Mouse (Mus musculus) embryonic facial prominence, embryonic 10.5 days (tissue): ENCODE measurements at regions not wholly inside any gene's neighbourhood (a gene's known extent, or its start where the extent isn't known, plus 50 kb on each side); places are given as distances from the start of the nearest gene placed in this dataset. TPM values are rescaled to one million over a fixed set of nuclear protein-coding genes. Genes with fewer than 3 reads are reported as not detected.

Experiments
- DNase-seq: peaks from one replicate; pipeline ENCODE4 v3.0.0-alpha.2; 2017; ENCODE audit warnings: low spot score
- H3K27ac ChIP-seq: fragments of 300-500 bp; sonication (generic); replicated peaks from 2 replicates; pipeline ENCODE4 v1.5.1; 2016; ENCODE audit warnings: mild to moderate bottlenecking
- H3K27me3 ChIP-seq: fragments of 300-500 bp; sonication (generic); replicated peaks from 2 replicates; pipeline ENCODE4 v1.6.1; 2016; ENCODE audit warnings: low read depth, mild to moderate bottlenecking; ENCODE audit not compliant: poor library complexity, severe bottlenecking
- H3K36me3 ChIP-seq: fragments of 300-500 bp; sonication (generic); replicated peaks from 2 replicates; pipeline ENCODE4 v1.6.1; 2016; ENCODE audit warnings: mild to moderate bottlenecking, moderate library complexity
- H3K4me1 ChIP-seq: fragments of 300-500 bp; sonication (generic); 2 replicates; pipeline ENCODE4 v1.6.1; 2016
- H3K4me3 ChIP-seq: fragments of 300-500 bp; sonication (generic); 2 replicates; pipeline ENCODE4 v1.5.1; 2016; ENCODE audit warnings: mild to moderate bottlenecking, moderate library complexity
- H3K9me3 ChIP-seq: fragments of 300-500 bp; sonication (generic); 2 replicates; pipeline ENCODE4 v1.6.1; 2016; ENCODE audit warnings: mild to moderate bottlenecking
- WGBS: fragments of 180-500 bp; shearing (Covaris S2); methylation state at CpG from one replicate; pipeline ENCODE4 v1.1.7; 2016; 5-methylcytosine and 5-hydroxymethylcytosine counted together
- microRNA-seq: library from miRNA; unstranded; fragments of <30 nt; microRNA quantifications from one replicate; pipeline ENCODE4, GENCODE M21; 2017

DNA sequence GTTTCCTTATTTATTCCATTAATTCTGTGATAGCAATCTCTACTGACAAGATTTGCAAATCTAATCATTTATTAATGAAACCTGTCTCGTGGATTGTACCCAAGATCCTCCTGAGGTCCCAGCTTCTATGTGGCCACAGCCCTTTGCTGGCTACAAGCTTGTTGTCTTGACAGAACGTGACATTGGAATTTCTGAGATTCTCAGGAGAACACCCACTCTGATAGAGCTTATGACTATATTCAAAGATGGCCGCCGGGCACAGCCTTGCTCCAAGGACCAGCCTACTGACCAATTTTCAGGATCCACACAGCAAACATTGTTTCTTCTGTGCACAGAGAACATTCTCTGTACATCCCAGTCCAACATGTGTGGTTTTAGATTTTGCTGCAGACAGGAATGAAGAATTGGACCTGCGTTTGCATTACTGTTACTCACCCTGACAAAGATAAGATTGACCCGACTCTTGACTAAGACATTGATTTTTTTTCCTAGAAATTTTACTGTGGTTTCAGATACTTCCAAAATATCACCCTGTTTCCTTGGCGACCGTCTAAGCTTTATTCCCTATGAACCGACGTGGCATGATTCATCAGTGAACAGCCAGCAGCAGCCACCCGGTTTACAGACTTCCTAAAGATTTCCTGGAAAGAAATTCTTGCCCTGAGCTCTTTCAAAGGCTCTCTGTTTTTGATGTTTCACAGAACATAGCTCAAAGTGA, 65.9 kb upstream of the Klf7 start:
- peaks cover 5% of the 10 kb centered on the region for H3K9me3 ChIP-seq
- no peak for DNase-seq
- 88% methylated on average over 11 of the region's 11 CpGs for WGBS

DNA sequence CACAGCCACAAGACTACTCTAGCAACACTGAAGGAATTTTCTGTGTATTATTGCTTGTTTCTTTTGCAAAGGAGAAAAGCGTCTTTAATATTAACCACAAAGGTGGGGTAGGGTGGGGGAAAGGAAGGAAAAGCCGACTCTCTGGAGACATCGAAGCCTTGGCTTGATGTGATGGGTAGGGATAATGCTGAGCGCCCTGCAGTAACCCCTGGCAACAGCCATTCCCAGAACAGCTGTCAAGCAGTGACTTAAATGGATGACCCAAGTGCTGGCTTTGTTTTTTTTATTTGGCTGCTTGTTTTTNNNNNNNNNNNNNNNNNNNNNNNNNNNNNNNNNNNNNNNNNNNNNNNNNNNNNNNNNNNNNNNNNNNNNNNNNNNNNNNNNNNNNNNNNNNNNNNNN, 51.6 kb upstream of the Klf7 start:
- DNase-seq, result no peak
- Histone ChIP-seq H3K4me3 (no peak overlapping the region), H3K27me3 (no peaks in the 10 kb centered on the region), H3K27ac (no peak overlapping the region), H3K4me1 (peaks cover 13% of the 10 kb centered on the region), H3K36me3 (no peaks in the 10 kb centered on the region), H3K9me3 (no peaks in the 10 kb centered on the region)
- 66% methylated on average over 4 of the region's 4 CpGs for WGBS

More for the DNA sequence above, 65.9 kb upstream of the Klf7 start:
- peaks cover 29% of the 10 kb centered on the region for H3K4me1 ChIP-seq
- H3K27ac ChIP-seq, result no peak overlapping the region
- H3K27me3 ChIP-seq, result no peaks in the 10 kb centered on the region
- no peaks in the 10 kb centered on the region for H3K36me3 ChIP-seq
- no peak overlapping the region for H3K4me3 ChIP-seq

DNA sequence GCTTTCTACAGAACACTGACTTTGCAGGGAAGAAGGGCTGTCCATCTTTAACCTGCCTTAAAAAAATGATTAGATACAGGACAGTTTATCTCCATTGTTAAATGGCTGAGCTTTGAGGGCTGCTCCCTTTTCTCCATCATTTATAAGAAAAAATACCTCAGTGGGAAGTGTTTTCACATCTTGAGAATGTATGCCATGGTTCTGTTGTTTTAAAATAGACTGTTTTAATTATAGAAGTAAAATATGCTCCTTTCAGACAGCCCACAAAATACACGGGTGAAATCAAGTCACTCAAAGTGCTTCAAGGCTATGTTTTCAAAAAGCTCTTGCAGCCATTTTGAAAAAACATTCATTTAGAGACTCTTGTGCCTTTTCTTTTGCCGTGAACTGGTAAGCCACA, 50.0 kb upstream of the Klf7 start:
- H3K4me1 ChIP-seq, result peaks cover 13% of the 10 kb centered on the region
- no peak for DNase-seq
- H3K27ac ChIP-seq, result no peak overlapping the region
- H3K9me3 ChIP-seq, result no peaks in the 10 kb centered on the region
- H3K36me3 ChIP-seq, result no peaks in the 10 kb centered on the region
- no peaks in the 10 kb centered on the region for H3K27me3 ChIP-seq
- 55% methylated on average over 2 of the region's 2 CpGs for WGBS
- no peak overlapping the region for H3K4me3 ChIP-seq

Small RNAs in the stretch of these regions (microRNA-seq; reads per million reads assigned to microRNA genes)
- not detected for gene Gm25748
